ENCODE assay signal across 9 mouse cellular contexts in the genomic region with DNA sequence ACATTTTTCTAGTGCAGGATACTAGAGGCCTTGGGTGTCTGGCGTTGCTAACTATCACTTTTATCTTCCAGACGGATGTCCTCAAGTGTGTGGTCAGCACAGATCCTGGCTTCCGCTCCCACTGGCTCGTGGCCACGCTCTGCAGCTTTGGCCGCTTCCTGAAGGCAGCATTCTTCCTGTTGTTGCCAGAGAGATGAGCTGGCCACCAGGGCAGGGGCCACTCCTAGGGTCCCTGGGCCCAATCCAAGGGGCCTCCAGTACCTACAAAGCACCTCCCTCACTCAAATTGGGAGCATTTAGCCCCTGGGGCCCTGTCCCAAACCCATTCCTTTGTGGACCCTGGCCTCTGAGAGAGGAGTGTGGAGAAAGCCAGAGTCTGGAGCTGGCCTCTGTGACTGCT. TPM values are rescaled to one million over a fixed set of nuclear protein-coding genes. Genes with fewer than 3 reads are reported as not detected.
DNase-seq lines count a peak whose midpoint lies in the region; ATAC-seq lines count a peak whose summit lies in the region.
"Had no signal": no experiment of that assay in that cellular context is flagged by ENCODE, and none has a peak within 500 bp of the region (broad histone marks: within the 10 kb centered on the region; RNA-seq: fewer than 3 reads in every experiment).

No protein-coding gene starts in this region.

- ATAC-seq in liver, embryonic 11.5 days (replicated peaks; ENCODE audit: low FRiP score) = 0 out of 2 replicates have a peak, but pooled peaks have one; percentile 24
- no peak for ATAC-seq in liver, embryonic 12.5 days
- no peak for ATAC-seq in liver, embryonic 13.5 days (ENCODE audit: low read depth)

- 62% methylated on average over 6 of the region's 6 CpGs for WGBS in liver, embryonic 11.5 days
- WGBS in liver, embryonic 12.5 days (ENCODE audit: insufficient replicate concordance) = 40% methylated on average over 6 of the region's 6 CpGs
- 40% methylated on average over 6 of the region's 6 CpGs for WGBS in liver, embryonic 13.5 days (ENCODE audit: insufficient replicate concordance)

- H3K4me2 ChIP-seq in liver, embryonic 11.5 days = no peak overlapping the region
- no peak overlapping the region for H3K4me2 ChIP-seq in liver, embryonic 12.5 days
- no peak overlapping the region for H3K4me2 ChIP-seq in liver, embryonic 13.5 days

- no peak overlapping the region for H3K4me3 ChIP-seq in liver, embryonic 11.5 days (ENCODE audit: low read depth, low read length)
- no peak overlapping the region for H3K4me3 ChIP-seq in liver, embryonic 12.5 days
- no peak overlapping the region for H3K4me3 ChIP-seq in liver, embryonic 13.5 days (replicated peaks)

- peaks cover 4% of the 10 kb centered on the region; the same call in 1 of the 2 replicates for H3K4me1 ChIP-seq in liver, embryonic 11.5 days (replicated peaks; ENCODE audit: control insufficient read depth, insufficient read depth, low read length)
- H3K4me1 ChIP-seq in liver, embryonic 12.5 days = 0 out of 2 replicates have a peak, but pooled peaks cover 3% of the 10 kb centered on the region
- peaks cover 14% of the 10 kb centered on the region; the same call in 1 of the 2 replicates for H3K4me1 ChIP-seq in liver, embryonic 13.5 days (replicated peaks)

- DNase-seq in liver, embryonic 11.5 days (ENCODE audit: low spot score) = no peak
- peak; percentile 81 to 82 for DNase-seq in heart, adult 9 months (ENCODE audit: low spot score in 2 of 2)
- DNase-seq in liver, embryonic 13.5 days = no peak
- DNase-seq in urinary bladder, postnatal 4 days (ENCODE audit: low spot score in 2 of 2) = peak; percentile 57 to 69
- no peak for DNase-seq in T-cell, adult 2 months (ENCODE audit: low spot score)
- no peak for DNase-seq in right cerebral cortex, postnatal 10 days (ENCODE audit: low spot score in 2 of 2)
- DNase-seq in spleen, adult 12 weeks (ENCODE audit: low spot score) = no peak

- no peak overlapping the region for H3K27ac ChIP-seq in liver, embryonic 11.5 days (ENCODE audit: low read depth, low read length)
- no peak overlapping the region for H3K27ac ChIP-seq in liver, embryonic 12.5 days
- peak overlapping the region; percentile 15; the same call in 1 of the 2 replicates for H3K27ac ChIP-seq in liver, embryonic 13.5 days
- H3K27ac ChIP-seq: liver, embryonic 14.5 days had no signal

- H3K27me3 ChIP-seq in liver, embryonic 11.5 days (replicated peaks; ENCODE audit: control insufficient read depth, insufficient read depth, low read length) = no peaks in the 10 kb centered on the region
- H3K27me3 ChIP-seq in liver, embryonic 12.5 days (replicated peaks) = no peaks in the 10 kb centered on the region
- no peaks in the 10 kb centered on the region for H3K27me3 ChIP-seq in liver, embryonic 13.5 days

- H3K9ac ChIP-seq in liver, embryonic 11.5 days (ENCODE audit: low read depth, low read length) = no peak overlapping the region
- H3K9ac ChIP-seq in liver, embryonic 12.5 days = no peak overlapping the region
- no peak overlapping the region for H3K9ac ChIP-seq in liver, embryonic 13.5 days
- H3K9ac ChIP-seq: liver, embryonic 14.5 days had no signal

- H3K9me3 ChIP-seq in liver, embryonic 11.5 days (ENCODE audit: control insufficient read depth, low read length) = no peaks in the 10 kb centered on the region
- no peaks in the 10 kb centered on the region for H3K9me3 ChIP-seq in liver, embryonic 12.5 days (replicated peaks)
- no peaks in the 10 kb centered on the region for H3K9me3 ChIP-seq in liver, embryonic 13.5 days (replicated peaks)

- H3K36me3 ChIP-seq in liver, embryonic 11.5 days (ENCODE audit: control insufficient read depth, insufficient read depth, low read length) = no peaks in the 10 kb centered on the region; the same call in 1 of the 2 replicates
- no peaks in the 10 kb centered on the region for H3K36me3 ChIP-seq in liver, embryonic 12.5 days
- H3K36me3 ChIP-seq in liver, embryonic 13.5 days = no peaks in the 10 kb centered on the region

RNA-seq across cellular contexts. Expression of a gene that starts 9.5 kb away (rescaled TPM):
- 11.3 and 12.2 TPM in 2 replicates for polyA plus RNA-seq in liver, embryonic 11.5 days (2014; fragmentation: Nextera tagmentation; extraction: Ambion mirVana)
- 8.7 TPM in 2 replicates for polyA plus RNA-seq in liver, embryonic 12.5 days (2016; fragmentation: Nextera tagmentation; extraction: Ambion mirVana)
- polyA plus RNA-seq in liver, embryonic 13.5 days (2015; fragmentation: Nextera tagmentation; extraction: Ambion mirVana) = 3.6 and 5.0 TPM in 2 replicates

RNA-seq across cellular contexts. Expression of a gene that starts 36.5 kb away (rescaled TPM):
- 97.7 and 102 TPM in 2 replicates for polyA plus RNA-seq in liver, embryonic 11.5 days (2014; fragmentation: Nextera tagmentation; extraction: Ambion mirVana)
- polyA plus RNA-seq in liver, embryonic 12.5 days (2016; fragmentation: Nextera tagmentation; extraction: Ambion mirVana) = 60.1 and 65.0 TPM in 2 replicates
- 46.1 and 46.4 TPM in 2 replicates for polyA plus RNA-seq in liver, embryonic 13.5 days (2015; fragmentation: Nextera tagmentation; extraction: Ambion mirVana)

RNA-seq across cellular contexts. Expression of a gene that starts 56.3 kb away (rescaled TPM):
- polyA plus RNA-seq in liver, embryonic 11.5 days (2014; fragmentation: Nextera tagmentation; extraction: Ambion mirVana) = 86.2 and 87.6 TPM in 2 replicates
- polyA plus RNA-seq in liver, embryonic 12.5 days (2016; fragmentation: Nextera tagmentation; extraction: Ambion mirVana) = 75.0 and 87.6 TPM in 2 replicates
- polyA plus RNA-seq in liver, embryonic 13.5 days (2015; fragmentation: Nextera tagmentation; extraction: Ambion mirVana) = 64.6 and 76.8 TPM in 2 replicates

RNA-seq across cellular contexts. Expression of a gene that starts 59.7 kb away (rescaled TPM):
- 28.9 and 31.7 TPM in 2 replicates for polyA plus RNA-seq in liver, embryonic 11.5 days (2014; fragmentation: Nextera tagmentation; extraction: Ambion mirVana)
- polyA plus RNA-seq in liver, embryonic 12.5 days (2016; fragmentation: Nextera tagmentation; extraction: Ambion mirVana) = 19.3 and 22.2 TPM in 2 replicates
- polyA plus RNA-seq in liver, embryonic 13.5 days (2015; fragmentation: Nextera tagmentation; extraction: Ambion mirVana) = 16.1 TPM in 2 replicates

Comparison
In these comparisons a context has a peak if more than half of its experiments do, and no peak if none do; other contexts are left out.
1. DNase-seq: peak in heart, adult 9 months (2 of 2) and urinary bladder, postnatal 4 days (2 of 2); none in liver, embryonic 11.5 days (single experiment), liver, embryonic 13.5 days (single experiment), T-cell, adult 2 months (single experiment), right cerebral cortex, postnatal 10 days (0 of 2) and spleen, adult 12 weeks (single experiment).